Mouse (Mus musculus) spleen, postnatal 4 days (tissue): ENCODE results near the gene Elavl3.

ENCODE experiments used
- DNase-seq, 2 experiments: peaks; one replicate each; pipeline ENCODE4 v3.0.0; 2022; ENCODE audit warnings: low spot score in 2 of 2

Elavl3 gene

GRCm38 (mm10) chr9:22004546-22004945 lies 47.3 kb downstream of the Elavl3 start:
- DNase-seq, result no peak

DNA sequence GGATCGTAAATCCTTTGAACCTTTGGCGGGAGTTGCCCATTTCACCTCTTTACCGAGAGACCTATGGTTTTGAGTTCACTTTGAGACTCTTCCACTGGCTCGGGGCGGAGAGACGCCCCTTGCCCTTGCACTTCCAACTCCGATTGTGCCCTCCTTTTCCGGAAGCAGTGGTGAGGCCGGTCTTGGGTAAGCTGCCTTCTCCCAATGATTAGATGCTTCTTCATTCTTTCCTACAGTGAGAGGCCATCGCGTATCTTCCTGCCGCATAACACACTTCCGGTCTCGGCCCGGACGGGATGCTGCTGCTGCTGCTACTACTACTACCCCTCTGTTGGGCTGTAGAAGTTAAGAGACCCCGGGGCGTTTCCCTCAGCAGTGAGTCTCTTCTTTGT lies 48.7 kb downstream of the Elavl3 start:
- DNase-seq, result peak in 1 of 2 experiments; percentile 44

DNA sequence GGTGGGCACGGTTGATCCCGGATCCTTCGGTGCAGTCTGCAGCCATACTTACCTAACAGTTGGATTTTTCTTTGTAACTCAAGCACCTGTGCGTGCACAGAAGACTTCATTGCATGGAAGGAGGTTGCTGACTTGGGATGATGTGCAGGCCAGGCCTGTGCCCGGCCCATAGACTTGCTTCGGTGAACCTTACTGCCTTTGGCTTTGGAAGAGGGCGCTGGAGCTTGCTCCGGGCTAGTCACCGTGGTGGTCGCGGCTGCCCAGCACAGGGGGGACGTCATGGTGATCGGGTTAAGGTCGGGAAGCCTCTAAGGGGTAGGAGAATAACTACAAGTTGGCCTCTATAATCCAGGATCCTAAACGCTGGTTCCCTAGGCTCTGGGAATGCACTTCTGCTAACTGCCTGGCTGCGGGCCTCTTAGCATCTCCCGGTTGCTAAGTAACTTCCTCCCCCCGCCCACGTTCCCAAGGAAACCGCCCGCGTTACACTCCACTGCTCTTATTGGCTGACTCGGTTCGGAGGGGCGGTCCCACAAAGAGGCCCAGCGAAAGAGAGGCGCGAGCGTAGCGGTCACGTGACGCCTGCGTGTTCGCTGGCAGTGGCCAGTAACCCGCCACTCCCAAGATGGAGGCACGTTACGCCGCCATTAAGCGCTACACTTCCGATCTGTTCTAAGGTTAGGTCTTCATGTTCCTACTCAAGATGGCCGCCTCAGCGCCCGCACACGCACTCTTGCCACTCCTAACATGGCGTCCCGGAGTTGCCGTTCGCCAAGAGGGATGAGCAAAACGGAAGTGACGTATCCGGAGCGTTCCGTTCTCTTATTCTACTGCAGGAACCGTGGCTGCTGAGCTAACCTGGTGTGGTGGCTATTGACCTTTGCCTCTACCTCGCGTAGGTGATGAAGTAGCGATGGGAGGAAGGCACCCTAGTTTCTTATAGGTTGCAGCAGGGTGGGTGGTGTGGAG lies 49.3 kb downstream of the Elavl3 start, which contains the start of the genes Ccdc151 and Prkcsh:
Ccdc151 (minus strand) TSS at position 441 of the 969 bp plus-strand sequence.
Prkcsh (plus strand) TSS at position 613 of the 969 bp plus-strand sequence.
- DNase-seq, result peak; percentile 97 to 98

- no peak for DNase-seq
Measured at GRCm38 (mm10) chr9:22001633-22002032, 50.2 kb downstream of the Elavl3 start.

- DNase-seq, result no peak
Measured at GRCm38 (mm10) chr9:22000296-22000695, 51.5 kb downstream of the Elavl3 start.

DNA sequence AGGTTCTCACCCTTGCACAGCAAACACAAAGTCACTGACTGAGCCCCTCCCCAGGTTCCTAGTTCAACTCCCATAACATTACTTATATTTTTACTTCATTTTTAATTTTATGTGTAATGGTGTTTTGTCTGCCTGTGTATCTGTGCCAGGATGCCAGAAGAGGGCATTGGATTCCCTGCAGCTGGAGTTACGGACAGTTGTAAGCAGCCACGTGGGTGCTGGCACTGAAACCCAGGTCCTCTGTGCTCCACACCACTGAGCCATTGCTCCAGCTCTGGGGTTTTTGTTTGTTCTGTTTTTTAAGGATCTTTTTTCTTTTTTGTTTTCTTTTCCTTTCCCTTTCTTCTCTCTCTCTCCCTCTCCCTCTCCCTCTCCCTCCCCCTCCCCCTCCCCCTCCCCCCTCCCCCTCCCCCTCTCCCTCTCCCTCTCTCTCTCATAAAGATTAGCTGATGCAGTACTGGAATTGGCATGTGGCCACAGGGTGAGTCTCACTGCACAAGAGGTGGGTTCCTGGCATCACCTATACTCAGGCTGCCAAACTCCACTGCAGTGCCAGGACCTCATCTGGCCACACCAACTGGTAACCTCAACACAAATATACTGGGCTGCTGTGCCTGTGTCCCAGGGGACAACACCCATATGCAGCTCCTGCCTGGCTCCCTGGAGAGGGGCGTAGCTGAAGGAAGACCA lies 55.5 kb downstream of the Elavl3 start:
- no peak for DNase-seq

- DNase-seq, result no peak
Measured at GRCm38 (mm10) chr9:21992227-21992626, 59.6 kb downstream of the Elavl3 start.

DNA sequence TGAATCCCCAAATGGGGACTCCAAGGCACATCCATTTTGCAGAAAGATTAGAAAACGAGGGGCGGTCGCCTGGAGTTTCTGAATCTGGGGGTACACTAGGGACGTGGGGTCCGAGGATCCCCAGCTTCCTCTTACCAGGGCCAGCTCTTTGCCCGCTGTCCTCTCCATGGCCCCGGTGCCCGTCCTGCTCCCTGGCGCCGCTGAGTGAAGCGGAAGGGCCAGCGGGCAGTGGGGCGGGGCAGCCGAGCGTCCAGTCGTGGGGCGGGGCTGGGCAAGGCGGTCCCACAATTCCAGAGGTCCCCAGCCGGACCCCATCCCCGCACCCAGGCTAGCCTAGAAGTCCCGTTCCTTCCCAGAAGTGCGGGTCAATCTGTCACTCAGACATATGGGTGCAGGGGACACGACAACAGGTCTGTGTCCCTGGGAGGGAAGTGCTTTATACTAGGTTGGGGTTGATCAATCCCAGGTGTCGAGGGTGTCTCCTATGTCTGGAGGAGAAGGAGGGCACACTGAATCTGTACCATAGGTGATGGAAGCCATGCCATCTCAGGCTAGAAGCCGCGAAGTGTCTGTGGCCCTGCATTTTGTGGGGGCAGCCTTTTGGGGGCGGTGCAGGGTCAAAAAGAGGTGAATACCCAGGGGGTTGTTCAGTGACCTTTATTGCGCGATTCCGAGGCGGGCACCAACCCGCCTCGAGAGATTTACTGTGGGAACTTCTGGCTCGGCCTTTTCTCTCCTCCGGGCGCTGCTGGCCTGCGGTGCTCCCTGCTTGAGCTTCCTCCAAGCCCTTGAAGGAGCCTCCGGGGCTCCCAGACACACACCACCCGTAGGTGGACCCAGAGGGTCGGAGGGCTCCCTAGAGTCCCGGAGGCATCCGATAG lies 62.4 kb downstream of the Elavl3 start, which contains the start of gene Rgl3:
Rgl3 (minus strand) TSS at position 217 of the 881 bp plus-strand sequence.
- DNase-seq, result no peak

DNA sequence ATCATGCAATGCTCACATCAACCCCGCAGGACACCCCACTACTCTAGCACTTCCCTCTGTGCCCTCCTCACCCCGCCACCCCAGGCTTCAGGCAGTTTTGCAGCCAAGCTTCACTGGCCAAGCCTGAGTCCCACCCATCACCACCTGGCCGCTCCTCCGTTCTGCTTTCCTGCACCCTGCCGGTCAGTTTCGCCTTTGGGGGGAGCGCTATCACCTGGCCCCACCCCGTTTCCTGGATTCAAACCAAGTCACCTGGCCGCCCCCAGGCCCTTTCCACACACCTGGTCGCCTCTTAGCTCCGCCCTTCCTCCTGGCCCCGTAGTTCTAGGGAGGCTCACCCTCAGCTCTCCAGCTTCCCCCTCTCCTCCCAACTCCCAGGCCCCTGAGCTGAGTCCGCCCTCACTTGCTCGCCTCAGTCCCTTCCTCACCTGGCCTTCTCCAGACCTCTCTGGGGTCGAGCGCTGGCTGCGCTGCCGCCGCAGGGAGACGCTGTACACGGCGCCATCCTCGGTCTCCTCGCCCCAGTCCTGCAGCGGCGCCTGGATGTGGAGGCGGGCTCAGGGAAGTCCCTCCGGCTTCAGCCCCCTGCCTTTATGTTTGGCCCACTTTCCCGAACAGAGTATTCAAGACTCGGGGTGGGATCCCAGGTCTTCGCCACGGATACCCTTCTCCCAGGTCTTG lies 63.3 kb downstream of the Elavl3 start:
- DNase-seq, result no peak

GRCm38 (mm10) chr9:21987592-21988342 lies 64.1 kb downstream of the Elavl3 start:
- DNase-seq, result no peak

- DNase-seq, result no peak
Measured at GRCm38 (mm10) chr9:21983911-21984310, 67.9 kb downstream of the Elavl3 start.

GRCm38 (mm10) chr9:21978398-21979128 lies 73.3 kb downstream of the Elavl3 start:
- DNase-seq, result no peak

DNA sequence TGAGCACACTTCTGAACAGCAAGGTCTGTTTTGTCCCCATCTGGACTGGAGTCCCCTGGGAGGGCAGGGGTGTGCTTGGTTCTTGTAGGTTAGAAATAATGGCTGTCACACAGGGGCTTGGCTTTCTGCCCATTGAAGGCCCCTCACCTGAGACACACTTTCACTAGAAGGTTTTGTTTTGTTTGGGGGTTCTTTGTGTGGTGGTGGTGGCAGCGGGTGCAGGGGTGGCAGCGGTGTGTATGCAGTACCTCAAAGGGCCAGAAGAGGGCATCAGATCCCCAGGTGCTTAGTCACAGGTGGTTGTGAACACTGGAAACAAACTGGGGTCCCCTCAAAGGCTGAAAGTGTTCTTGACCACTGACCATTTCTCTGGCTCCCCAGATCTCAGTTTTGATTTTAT lies 73.9 kb downstream of the Elavl3 start:
- DNase-seq, result peak; percentile 59 to 88

- no peak for DNase-seq
Measured at GRCm38 (mm10) chr9:21977331-21977730, 74.5 kb downstream of the Elavl3 start.

DNA sequence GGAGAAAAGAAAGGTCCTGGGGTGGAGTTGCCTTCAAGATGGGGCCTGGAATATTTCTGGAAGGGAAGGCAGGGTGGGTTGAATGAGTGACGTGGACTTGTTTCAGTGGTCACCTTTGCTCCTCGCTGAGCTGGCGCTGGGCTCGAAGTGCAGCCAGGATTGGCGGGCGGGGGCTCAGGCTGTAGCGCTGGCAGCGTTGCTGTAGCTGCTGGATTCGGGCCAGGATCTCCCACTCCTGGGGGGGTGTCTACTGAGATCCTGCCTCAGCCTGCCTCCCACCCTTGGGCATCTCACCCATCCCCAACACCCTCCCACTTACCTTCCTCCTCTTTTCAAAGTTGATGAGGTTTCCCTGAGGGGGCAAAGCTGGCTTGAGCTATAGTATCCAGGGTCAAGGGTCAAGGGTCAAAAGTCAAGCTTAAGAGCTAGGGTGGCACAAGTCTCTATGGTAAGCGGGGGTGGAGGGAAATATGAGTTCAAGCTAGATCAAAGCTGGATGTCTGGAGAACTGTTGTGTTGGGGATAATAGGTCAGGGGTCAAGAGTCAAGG lies 75.1 kb downstream of the Elavl3 start:
- no peak for DNase-seq

- DNase-seq, result no peak
Measured at GRCm38 (mm10) chr9:21969304-21969703, 82.5 kb downstream of the Elavl3 start.

GRCm38 (mm10) chr9:21968883-21969282 lies 82.9 kb downstream of the Elavl3 start:
- DNase-seq, result no peak
